Mouse (Mus musculus): ENCODE results near the gene Snai1. TPM values are rescaled to one million over a fixed set of nuclear protein-coding genes. Genes with fewer than 3 reads are reported as not detected.

Gene Snai1
- polyA plus RNA-seq, 1 experiment from 2014 or later, result 1.6 TPM

- 49% methylated on average over 11 of the region's 11 CpGs for WGBS (ENCODE audit: insufficient replicate concordance)
- Histone ChIP-seq H3K9me3 (replicated peaks) (no peaks in the 10 kb centered on the region), H3K4me3 (replicated peaks) (no peak overlapping the region), H3K27ac (replicated peaks) (no peak overlapping the region), H3K4me2 (no peak overlapping the region), H3K4me1 (replicated peaks) (0 out of 2 replicates have a peak, but pooled peaks cover 4% of the 10 kb centered on the region), H3K27me3 (no peaks in the 10 kb centered on the region), H3K36me3 (replicated peaks) (no peaks in the 10 kb centered on the region), H3K9ac (no peak overlapping the region)
- ATAC-seq (ENCODE audit: insufficient read depth), result no peak
These were observed 15.0 kb downstream of the Snai1 start for GRCm38 (mm10) chr2:167552927-167553402.

GRCm38 (mm10) chr2:167555766-167556165, 17.8 kb downstream of the Snai1 start:
- Histone ChIP-seq H3K4me1 (replicated peaks) (peaks cover 13% of the 10 kb centered on the region), H3K27ac (replicated peaks) (no peak overlapping the region), H3K36me3 (replicated peaks) (no peaks in the 10 kb centered on the region), H3K4me3 (replicated peaks) (no peak overlapping the region), H3K27me3 (peaks cover 21% of the 10 kb centered on the region), H3K4me2 (no peak overlapping the region), H3K9me3 (replicated peaks) (no peaks in the 10 kb centered on the region), H3K9ac (no peak overlapping the region)
- WGBS (ENCODE audit: insufficient replicate concordance), result 56% methylated on average over 5 of the region's 5 CpGs
- no peak for ATAC-seq (ENCODE audit: insufficient read depth)

GRCm38 (mm10) chr2:167559413-167559812, 21.4 kb downstream of the Snai1 start:
- Histone ChIP-seq H3K4me3 (replicated peaks) (no peak overlapping the region), H3K9me3 (replicated peaks) (no peaks in the 10 kb centered on the region), H3K4me1 (replicated peaks) (peaks cover 14% of the 10 kb centered on the region), H3K36me3 (replicated peaks) (no peaks in the 10 kb centered on the region), H3K27me3 (peaks cover 21% of the 10 kb centered on the region), H3K9ac (no peak overlapping the region), H3K4me2 (peak overlapping the region; percentile 36), H3K27ac (replicated peaks) (no peak overlapping the region)
- no peak for ATAC-seq (ENCODE audit: insufficient read depth)
- WGBS (ENCODE audit: insufficient replicate concordance), result 15% methylated on average over 27 of the region's 27 CpGs

- Histone ChIP-seq H3K27ac (replicated peaks) (no peak overlapping the region), H3K27me3 (peaks cover 21% of the 10 kb centered on the region), H3K4me1 (replicated peaks) (peaks cover 21% of the 10 kb centered on the region), H3K9ac (no peak overlapping the region), H3K36me3 (replicated peaks) (no peaks in the 10 kb centered on the region), H3K4me3 (replicated peaks) (no peak overlapping the region), H3K9me3 (replicated peaks) (no peaks in the 10 kb centered on the region), H3K4me2 (no peak overlapping the region)
- WGBS (ENCODE audit: insufficient replicate concordance), result 40% methylated on average over 8 of the region's 8 CpGs
- ATAC-seq (ENCODE audit: insufficient read depth), result no peak
These were observed 24.1 kb downstream of the Snai1 start for GRCm38 (mm10) chr2:167562101-167562500.

- ATAC-seq (ENCODE audit: insufficient read depth), result no peak
- peaks cover 21% of the 10 kb centered on the region for H3K27me3 ChIP-seq
- WGBS (ENCODE audit: insufficient replicate concordance), result 58% methylated on average over 5 of the region's 5 CpGs
These were observed 25.0 kb downstream of the Snai1 start for GRCm38 (mm10) chr2:167563035-167563434.

GRCm38 (mm10) chr2:167563703-167564102, 25.7 kb downstream of the Snai1 start:
- Histone ChIP-seq H3K4me1 (replicated peaks) (peaks cover 21% of the 10 kb centered on the region), H3K27ac (replicated peaks) (no peak overlapping the region), H3K4me3 (replicated peaks) (no peak overlapping the region), H3K4me2 (no peak overlapping the region), H3K9me3 (replicated peaks) (no peaks in the 10 kb centered on the region), H3K36me3 (replicated peaks) (no peaks in the 10 kb centered on the region), H3K9ac (no peak overlapping the region), H3K27me3 (peaks cover 15% of the 10 kb centered on the region)
- no peak for ATAC-seq (ENCODE audit: insufficient read depth)
- WGBS (ENCODE audit: insufficient replicate concordance), result 50% methylated on average over 12 of the region's 12 CpGs

More at GRCm38 (mm10) chr2:167563035-167563434, 25.0 kb downstream of the Snai1 start:
- H3K27ac ChIP-seq (replicated peaks), result no peak overlapping the region
- H3K9ac ChIP-seq, result no peak overlapping the region
- H3K4me3 ChIP-seq (replicated peaks), result no peak overlapping the region
- H3K4me1 ChIP-seq (replicated peaks), result peaks cover 21% of the 10 kb centered on the region
- H3K9me3 ChIP-seq (replicated peaks), result no peaks in the 10 kb centered on the region
- H3K36me3 ChIP-seq (replicated peaks), result no peaks in the 10 kb centered on the region
- no peak overlapping the region for H3K4me2 ChIP-seq

GRCm38 (mm10) chr2:167564551-167565311, 26.7 kb downstream of the Snai1 start:
- Histone ChIP-seq H3K36me3 (replicated peaks) (no peaks in the 10 kb centered on the region), H3K27ac (replicated peaks) (peak overlapping the region; percentile 59), H3K4me3 (replicated peaks) (no peak overlapping the region), H3K9ac (no peak overlapping the region), H3K4me2 (peak overlapping the region; percentile 18; the same call in 1 of the 2 replicates), H3K4me1 (replicated peaks) (peaks cover 15% of the 10 kb centered on the region), H3K27me3 (peaks cover 7% of the 10 kb centered on the region), H3K9me3 (replicated peaks) (no peaks in the 10 kb centered on the region)
- WGBS (ENCODE audit: insufficient replicate concordance), result 63% methylated on average over 13 of the region's 13 CpGs
- ATAC-seq (ENCODE audit: insufficient read depth), result peak; percentile 83

GRCm38 (mm10) chr2:167565312-167565656, 27.3 kb downstream of the Snai1 start:
- H3K36me3 ChIP-seq (replicated peaks), result no peaks in the 10 kb centered on the region
- peak overlapping the region; percentile 30; the same call in 1 of the 2 replicates for H3K9ac ChIP-seq
- H3K4me1 ChIP-seq (replicated peaks), result peaks cover 19% of the 10 kb centered on the region
- H3K27ac ChIP-seq (replicated peaks), result peak overlapping the region; percentile 80
- peak; percentile 69 for ATAC-seq (ENCODE audit: insufficient read depth)
- H3K9me3 ChIP-seq (replicated peaks), result no peaks in the 10 kb centered on the region
- H3K4me3 ChIP-seq (replicated peaks), result peak overlapping the region; percentile 31
- 50% methylated on average over 3 of the region's 3 CpGs for WGBS (ENCODE audit: insufficient replicate concordance)
- peak overlapping the region; percentile 47 for H3K4me2 ChIP-seq
- H3K27me3 ChIP-seq, result peaks cover under 1% of the 10 kb centered on the region

GRCm38 (mm10) chr2:167565682-167566081, 27.7 kb downstream of the Snai1 start:
- ATAC-seq (ENCODE audit: insufficient read depth), result peak; percentile 19

GRCm38 (mm10) chr2:167568112-167568511, 30.1 kb downstream of the Snai1 start:
- WGBS (ENCODE audit: insufficient replicate concordance), result 58% methylated on average over 9 of the region's 9 CpGs
- Histone ChIP-seq H3K9ac (no peak overlapping the region), H3K27me3 (no peaks in the 10 kb centered on the region), H3K9me3 (replicated peaks) (no peaks in the 10 kb centered on the region), H3K4me3 (replicated peaks) (no peak overlapping the region), H3K4me1 (replicated peaks) (peaks cover 28% of the 10 kb centered on the region), H3K27ac (replicated peaks) (no peak overlapping the region), H3K36me3 (replicated peaks) (no peaks in the 10 kb centered on the region), H3K4me2 (no peak overlapping the region)
- no peak for ATAC-seq (ENCODE audit: insufficient read depth)

More at GRCm38 (mm10) chr2:167565682-167566081, 27.7 kb downstream of the Snai1 start:
- 29% methylated on average over 19 of the region's 19 CpGs for WGBS (ENCODE audit: insufficient replicate concordance)
- H3K4me2 ChIP-seq, result peak overlapping the region; percentile 47
- H3K4me3 ChIP-seq (replicated peaks), result peak overlapping the region; percentile 31
- H3K36me3 ChIP-seq (replicated peaks), result no peaks in the 10 kb centered on the region
- H3K27me3 ChIP-seq, result no peaks in the 10 kb centered on the region; the same call in 1 of the 2 replicates
- peaks cover 22% of the 10 kb centered on the region for H3K4me1 ChIP-seq (replicated peaks)
- H3K9me3 ChIP-seq (replicated peaks), result no peaks in the 10 kb centered on the region
- H3K9ac ChIP-seq, result peak overlapping the region; percentile 30; the same call in 1 of the 2 replicates
- H3K27ac ChIP-seq (replicated peaks), result peak overlapping the region; percentile 80

- no peak for ATAC-seq (ENCODE audit: insufficient read depth)
- no peak overlapping the region for H3K9ac ChIP-seq
- no peaks in the 10 kb centered on the region for H3K9me3 ChIP-seq (replicated peaks)
- H3K4me3 ChIP-seq (replicated peaks), result no peak overlapping the region
- 50% methylated on average over 13 of the region's 13 CpGs for WGBS (ENCODE audit: insufficient replicate concordance)
- H3K36me3 ChIP-seq (replicated peaks), result no peaks in the 10 kb centered on the region
- H3K27me3 ChIP-seq, result no peaks in the 10 kb centered on the region
- peaks cover 19% of the 10 kb centered on the region for H3K4me1 ChIP-seq (replicated peaks)
- H3K27ac ChIP-seq (replicated peaks), result no peak overlapping the region
- H3K4me2 ChIP-seq, result no peak overlapping the region
These were observed 32.1 kb downstream of the Snai1 start for GRCm38 (mm10) chr2:167569934-167570651.

Measured in liver, embryonic 15.5 days (tissue).